ENCODE assay signal across 31 mouse cellular contexts in genomic region chr15:28466591-28467247, GRCm38 (mm10).
DNase-seq lines count a peak whose midpoint lies in the region; ATAC-seq lines count a peak whose summit lies in the region.
"Had no signal": no experiment of that assay in that cellular context is flagged by ENCODE, and none has a peak within 500 bp of the region (broad histone marks: within the 10 kb centered on the region; RNA-seq: fewer than 3 reads in every experiment).

No protein-coding gene starts in this region.

- peak overlapping the region; percentile 9 for H3K4me3 ChIP-seq in megakaryocyte, embryonic 14.5 days (replicated peaks)
- H3K4me3 ChIP-seq in forebrain, embryonic 16.5 days (replicated peaks; ENCODE audit: low read length) = no peak overlapping the region
- H3K4me3 ChIP-seq: embryonic facial prominence, embryonic 13.5 days; erythroblast, embryonic 14.5 days; gastrocnemius, adult 2 months; hindbrain, embryonic 15.5 days; limb, embryonic 15.5 days; midbrain, embryonic 15.5 days; myocyte; neural tube, embryonic 13.5 days; stomach, embryonic 15.5 days had no signal

- H3K27ac ChIP-seq in forebrain, embryonic 16.5 days (ENCODE audit: low read length) = peak overlapping the region; percentile 53
- H3K27ac ChIP-seq: embryonic facial prominence, embryonic 13.5 days; gastrocnemius, adult 2 months; hindbrain, embryonic 15.5 days; limb, embryonic 15.5 days; liver, embryonic 14.5 days; midbrain, embryonic 15.5 days; neural tube, embryonic 13.5 days; stomach, embryonic 15.5 days had no signal

- no peaks in the 10 kb centered on the region for H3K36me3 ChIP-seq in megakaryocyte, embryonic 14.5 days (replicated peaks; ENCODE audit: low read length)
- no peaks in the 10 kb centered on the region for H3K36me3 ChIP-seq in forebrain, embryonic 16.5 days (ENCODE audit: control insufficient read depth, insufficient read depth)
- H3K36me3 ChIP-seq: embryonic facial prominence, embryonic 13.5 days; hindbrain, embryonic 15.5 days; limb, embryonic 15.5 days; midbrain, embryonic 15.5 days; neural tube, embryonic 13.5 days; stomach, embryonic 15.5 days had no signal

- no peaks in the 10 kb centered on the region for H3K4me1 ChIP-seq in megakaryocyte, embryonic 14.5 days
- H3K4me1 ChIP-seq in forebrain, embryonic 16.5 days (replicated peaks; ENCODE audit: control insufficient read depth, insufficient read depth, low read length) = no peaks in the 10 kb centered on the region
- H3K4me1 ChIP-seq: embryonic facial prominence, embryonic 13.5 days; hindbrain, embryonic 15.5 days; limb, embryonic 15.5 days; midbrain, embryonic 15.5 days; neural tube, embryonic 13.5 days; stomach, embryonic 15.5 days had no signal

- H3K4me2 ChIP-seq in forebrain, embryonic 16.5 days (ENCODE audit: low read length) = no peak overlapping the region
- H3K4me2 ChIP-seq: embryonic facial prominence, embryonic 13.5 days; hindbrain, embryonic 15.5 days; limb, embryonic 15.5 days; lung, embryonic 14.5 days; midbrain, embryonic 15.5 days; neural tube, embryonic 13.5 days; stomach, embryonic 15.5 days had no signal

- H3K9me3 ChIP-seq in megakaryocyte, embryonic 14.5 days = no peaks in the 10 kb centered on the region
- no peaks in the 10 kb centered on the region for H3K9me3 ChIP-seq in forebrain, embryonic 16.5 days (ENCODE audit: control insufficient read depth, low read length)
- H3K9me3 ChIP-seq: embryonic facial prominence, embryonic 13.5 days; hindbrain, embryonic 15.5 days; limb, embryonic 15.5 days; midbrain, embryonic 15.5 days; neural tube, embryonic 13.5 days; stomach, embryonic 15.5 days had no signal

- H3K27me3 ChIP-seq in megakaryocyte, embryonic 14.5 days (replicated peaks) = no peaks in the 10 kb centered on the region
- no peaks in the 10 kb centered on the region for H3K27me3 ChIP-seq in forebrain, embryonic 16.5 days (replicated peaks; ENCODE audit: control insufficient read depth, insufficient read depth, low read length)
- H3K27me3 ChIP-seq: embryonic facial prominence, embryonic 13.5 days; hindbrain, embryonic 15.5 days; limb, embryonic 15.5 days; midbrain, embryonic 15.5 days; neural tube, embryonic 13.5 days; stomach, embryonic 15.5 days had no signal

- no peak for ATAC-seq in megakaryocyte, adult 5-6 weeks (ENCODE audit: poor library complexity, severe bottlenecking)
- ATAC-seq in forebrain, embryonic 16.5 days = peak; percentile 92
- ATAC-seq: activated CD4-positive, CD25-positive, alpha-beta regulatory T cell, adult 4 months; midbrain, embryonic 15.5 days had no signal

- DNase-seq in layer of hippocampus, adult 9-10 months (ENCODE audit: low spot score) = peak; percentile 53
- DNase-seq in kidney, adult 8-10 months = no peak
- no peak for DNase-seq in B cell, adult 2 months
- DNase-seq in cerebellum, postnatal 4 days (ENCODE audit: low spot score in 2 of 2) = no peak
- DNase-seq: adrenal gland, postnatal 25 days; cerebellum, adult 11-12 months; cerebellum, postnatal 25 days; embryo, embryonic 11 days; gastrocnemius, adult 2 months; heart, postnatal 36 days; kidney, adult 9 months; kidney, postnatal 14 days; left cerebral cortex, postnatal 4 days; lung, embryonic 14.5 days; retina, postnatal 1 day; right cerebral cortex, postnatal 25 days; thymus, adult 18-20 months; thymus, postnatal 36 days had no signal

- 67% methylated on average over 3 of the region's 3 CpGs for WGBS in forebrain, embryonic 16.5 days

- no peak overlapping the region for H3K9ac ChIP-seq in forebrain, embryonic 16.5 days (replicated peaks; ENCODE audit: low read depth, low read length)
- H3K9ac ChIP-seq: embryonic facial prominence, embryonic 13.5 days; hindbrain, embryonic 15.5 days; limb, embryonic 15.5 days; liver, embryonic 14.5 days; lung, embryonic 14.5 days; midbrain, embryonic 15.5 days; neural tube, embryonic 13.5 days; stomach, embryonic 15.5 days had no signal
